Mouse (Mus musculus) liver, embryonic 16.5 days (tissue): ENCODE data around the gene Stard3. TPM values are rescaled to one million over a fixed set of nuclear protein-coding genes. Genes with fewer than 3 reads are reported as not detected.

Experiments
- ATAC-seq: fragments of 200-750 bp; cut with Nextera tagmentation; 2 replicates; pipeline ENCODE4 v1.8.0; 2017; ENCODE audit warnings: low read depth, mild to moderate bottlenecking, moderate number of reproducible peaks, moderate library complexity
- H3K27ac ChIP-seq: fragments of 300-500 bp; sonication (generic); 2 replicates; pipeline ENCODE4 v1.5.1; 2014; ENCODE audit warnings: mild to moderate bottlenecking, low read length
- H3K27me3 ChIP-seq: fragments of 300-500 bp; sonication (generic); 2 replicates; pipeline ENCODE4 v1.6.1; 2014; ENCODE audit warnings: low read depth, low read length, mixed read lengths; ENCODE audit not compliant: control insufficient read depth, insufficient read depth
- H3K36me3 ChIP-seq: fragments of 300-500 bp; sonication (generic); 2 replicates; pipeline ENCODE4 v1.6.1; 2014; ENCODE audit warnings: mild to moderate bottlenecking; ENCODE audit not compliant: control insufficient read depth, insufficient read depth
- H3K4me1 ChIP-seq: fragments of 300-500 bp; sonication (generic); 2 replicates; pipeline ENCODE4 v1.6.1; 2014; ENCODE audit warnings: low read depth, low read length, mixed read lengths; ENCODE audit not compliant: control insufficient read depth
- H3K4me2 ChIP-seq: fragments of 300-500 bp; sonication (generic); 2 replicates; pipeline ENCODE4 v1.6.1; 2014; ENCODE audit warnings: low read depth, low read length, mixed read lengths
- H3K4me3 ChIP-seq: fragments of 300-500 bp; sonication (generic); 2 replicates; pipeline ENCODE4 v1.5.1; 2014; ENCODE audit warnings: low read depth, mild to moderate bottlenecking, low read length
- H3K9ac ChIP-seq: fragments of 300-500 bp; sonication (generic); 2 replicates; pipeline ENCODE4 v1.6.1; 2014; ENCODE audit warnings: low read depth, low read length
- H3K9me3 ChIP-seq: fragments of 300-500 bp; sonication (generic); replicated peaks from 2 replicates; pipeline ENCODE4 v1.6.1; 2016; ENCODE audit warnings: low read length; ENCODE audit not compliant: control insufficient read depth
- WGBS: fragments of 180-500 bp; shearing (Covaris S2); extraction: QIAGEN DNeasy Blood & Tissue Kit; methylation state at CpG from one replicate; pipeline ENCODE4 v1.1.7; 2014; ENCODE audit not compliant: insufficient replicate concordance; 5-methylcytosine and 5-hydroxymethylcytosine counted together
- polyA plus RNA-seq: library from polyadenylated mRNA; unstranded; fragments of >200 nt; fragmentation: Nextera tagmentation; extraction: Ambion mirVana; gene quantifications from 2 replicates; pipeline ENCODE4 v1.2.1, GENCODE M21; 2015

Stard3 gene
- polyA plus RNA-seq, 1 experiment from 2014 or later: 17.3 TPM

DNA sequence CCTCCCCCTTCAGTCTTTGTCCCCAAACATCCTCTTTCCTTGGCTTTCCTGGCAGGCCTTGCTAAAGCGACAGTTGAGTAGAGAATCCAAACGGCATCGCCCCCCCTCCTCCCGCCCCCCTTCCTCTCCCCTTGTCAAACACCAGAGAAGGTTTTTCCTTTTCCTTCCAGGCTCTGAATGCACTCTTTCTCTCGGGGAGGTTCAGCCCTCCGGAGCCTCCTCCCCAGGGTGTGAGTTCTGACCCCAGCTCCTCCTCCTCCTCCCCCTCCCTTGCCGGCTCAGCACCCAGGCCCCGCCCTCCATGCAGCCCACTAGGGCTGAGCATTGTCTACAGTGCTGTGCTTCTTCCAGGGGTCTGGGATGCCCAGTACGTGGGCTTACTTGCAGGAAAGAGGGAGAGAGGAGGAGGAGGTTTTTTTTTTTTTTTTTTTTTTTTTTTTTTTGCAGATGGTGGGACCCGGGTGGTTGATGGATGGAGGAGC, 51.2 kb downstream of the Stard3 start:
- H3K27me3 ChIP-seq: peaks cover 45% of the 10 kb centered on the region
- no peak overlapping the region for H3K4me3 ChIP-seq
- 4% methylated on average over 9 of the region's 10 CpGs for WGBS
- no peak overlapping the region for H3K27ac ChIP-seq
- H3K9ac ChIP-seq: no peak overlapping the region
- no peaks in the 10 kb centered on the region; the same call in 1 of the 2 replicates for H3K4me1 ChIP-seq
- H3K9me3 ChIP-seq: no peaks in the 10 kb centered on the region
- no peak overlapping the region for H3K4me2 ChIP-seq
- no peaks in the 10 kb centered on the region for H3K36me3 ChIP-seq
- no peak for ATAC-seq

DNA sequence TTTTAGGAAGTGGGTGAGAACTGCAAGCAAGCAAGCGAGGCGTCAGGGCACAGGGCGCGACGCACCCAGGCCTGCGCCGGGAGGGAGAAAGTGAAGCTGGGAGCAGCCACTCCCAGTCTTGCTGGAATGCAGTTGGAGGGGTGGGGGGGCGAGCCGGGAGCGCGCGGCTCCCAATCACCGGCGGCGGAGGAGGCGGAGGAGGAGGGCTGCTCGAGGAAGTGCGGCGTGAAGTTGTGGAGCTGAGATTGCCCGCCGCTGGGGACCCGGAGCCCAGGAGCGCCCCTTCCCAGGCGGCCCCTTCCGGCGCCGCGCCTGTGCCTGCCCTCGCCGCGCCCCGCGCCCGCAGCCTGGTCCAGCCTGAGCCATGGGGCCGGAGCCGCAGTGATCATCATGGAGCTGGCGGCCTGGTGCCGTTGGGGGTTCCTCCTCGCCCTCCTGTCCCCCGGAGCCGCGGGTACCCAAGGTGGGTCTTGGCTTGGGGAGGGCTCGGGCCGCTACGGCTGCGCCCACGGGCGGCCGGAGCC, 54.2 kb downstream of the Stard3 start, which contains the start of gene Erbb2:
TSS of gene Erbb2 (plus strand) at position 198 of the 524 bp plus-strand sequence.
- ATAC-seq: peak; percentile 66

DNA sequence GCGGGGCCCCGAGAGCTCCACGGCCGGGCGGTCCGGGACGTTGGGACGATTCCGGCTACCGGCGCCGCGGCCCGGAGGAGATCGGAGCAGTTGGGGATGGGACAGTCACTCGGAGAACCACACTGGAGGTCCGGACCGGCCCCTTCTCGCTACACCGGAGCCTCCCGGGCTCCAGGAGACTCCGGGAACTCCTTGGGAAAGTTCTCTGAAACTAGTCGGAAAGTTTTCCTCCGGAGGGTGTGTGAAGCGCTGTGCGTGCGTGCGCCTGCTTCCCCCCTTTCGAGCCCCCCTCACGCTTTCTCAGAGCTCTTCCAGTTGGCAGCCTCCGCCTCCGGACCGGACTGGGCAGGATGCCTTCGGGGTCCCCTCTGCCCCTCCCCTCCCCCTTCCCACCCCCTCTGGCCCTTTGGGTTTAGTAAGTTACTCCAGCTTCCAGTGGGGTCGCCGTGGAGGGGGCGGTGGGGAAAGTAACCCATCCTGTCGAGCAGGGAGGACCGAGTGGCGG, 54.7 kb downstream of the Stard3 start:
- H3K4me1 ChIP-seq: no peaks in the 10 kb centered on the region; the same call in 1 of the 2 replicates
- H3K4me2 ChIP-seq: peak overlapping the region; percentile 53
- H3K27me3 ChIP-seq: peaks cover 50% of the 10 kb centered on the region
- no peaks in the 10 kb centered on the region for H3K9me3 ChIP-seq
- H3K27ac ChIP-seq: 0 out of 2 replicates have a peak overlapping the region, but pooled peaks have one; percentile 1
- H3K36me3 ChIP-seq: no peaks in the 10 kb centered on the region
- H3K9ac ChIP-seq: no peak overlapping the region
- under 1% methylated on average over 40 of the region's 40 CpGs for WGBS
- H3K4me3 ChIP-seq: peak overlapping the region; percentile 55
- ATAC-seq: no peak

More for the DNA sequence above, 54.2 kb downstream of the Stard3 start, which contains the start of gene Erbb2:
- 0% methylated on average over 47 of the region's 49 CpGs for WGBS
- Histone ChIP-seq H3K27me3 (peaks cover 50% of the 10 kb centered on the region), H3K9me3 (no peaks in the 10 kb centered on the region), H3K4me1 (no peaks in the 10 kb centered on the region; the same call in 1 of the 2 replicates), H3K27ac (0 out of 2 replicates have a peak within 1 kb of the TSS, but pooled peaks have one; percentile 1), H3K36me3 (no peaks in the 10 kb centered on the region), H3K4me2 (peak within 1 kb of the TSS; percentile 53), H3K9ac (0 out of 2 replicates have a peak within 1 kb of the TSS, but pooled peaks have one; percentile 22), H3K4me3 (peak within 1 kb of the TSS; percentile 55)

DNA sequence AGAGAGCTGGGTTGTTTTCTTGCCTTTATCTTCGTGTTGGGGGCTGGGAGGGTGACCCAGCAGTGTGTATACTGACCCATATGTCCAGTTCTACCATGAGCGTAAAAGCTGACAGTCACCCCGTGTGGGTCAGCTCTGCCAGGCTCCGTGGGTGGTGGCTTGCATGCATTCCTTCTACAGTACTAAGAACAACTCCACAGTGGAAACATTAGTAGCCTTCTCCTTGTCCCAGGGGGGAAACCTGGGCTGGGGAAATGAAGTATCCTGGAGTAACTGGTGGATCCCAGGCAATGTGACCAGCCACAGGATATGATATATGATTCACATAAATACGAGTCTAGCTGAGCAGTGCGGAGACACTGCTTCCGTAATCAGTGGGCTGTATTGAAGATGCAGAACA, 55.6 kb downstream of the Stard3 start:
- Histone ChIP-seq H3K27ac (no peak overlapping the region), H3K4me1 (no peaks in the 10 kb centered on the region; the same call in 1 of the 2 replicates), H3K9ac (no peak overlapping the region), H3K36me3 (no peaks in the 10 kb centered on the region), H3K27me3 (peaks cover 50% of the 10 kb centered on the region), H3K4me2 (no peak overlapping the region), H3K9me3 (no peaks in the 10 kb centered on the region), H3K4me3 (no peak overlapping the region)
- 27% methylated on average over 7 of the region's 7 CpGs for WGBS
- no peak for ATAC-seq

DNA sequence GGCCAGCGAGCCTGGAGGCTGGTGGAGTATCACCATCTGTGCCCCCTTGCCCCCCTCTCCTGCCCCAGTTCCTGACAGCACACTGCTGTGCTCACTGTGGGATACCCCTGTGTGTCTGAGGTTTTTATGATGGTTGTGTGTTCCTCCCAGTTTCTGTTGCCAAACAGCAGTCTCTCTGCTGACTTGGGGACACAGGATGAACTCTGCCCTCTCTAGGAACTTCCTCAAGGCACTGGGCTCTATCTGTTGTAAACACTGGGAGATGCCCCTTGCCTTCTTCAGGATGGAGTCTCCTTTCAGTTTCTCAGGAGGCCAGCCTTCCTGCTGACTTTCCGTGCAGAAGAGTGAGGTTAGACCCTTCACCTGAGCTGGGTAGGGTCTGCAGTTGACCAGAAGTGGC, 56.0 kb downstream of the Stard3 start:
- no peaks in the 10 kb centered on the region; the same call in 1 of the 2 replicates for H3K4me1 ChIP-seq
- H3K36me3 ChIP-seq: no peaks in the 10 kb centered on the region
- no peaks in the 10 kb centered on the region for H3K9me3 ChIP-seq
- no peak for ATAC-seq
- no peak overlapping the region for H3K9ac ChIP-seq
- H3K4me3 ChIP-seq: no peak overlapping the region
- no peak overlapping the region for H3K27ac ChIP-seq
- 38% methylated on average over 2 of the region's 2 CpGs for WGBS
- H3K27me3 ChIP-seq: peaks cover 50% of the 10 kb centered on the region
- H3K4me2 ChIP-seq: no peak overlapping the region

DNA sequence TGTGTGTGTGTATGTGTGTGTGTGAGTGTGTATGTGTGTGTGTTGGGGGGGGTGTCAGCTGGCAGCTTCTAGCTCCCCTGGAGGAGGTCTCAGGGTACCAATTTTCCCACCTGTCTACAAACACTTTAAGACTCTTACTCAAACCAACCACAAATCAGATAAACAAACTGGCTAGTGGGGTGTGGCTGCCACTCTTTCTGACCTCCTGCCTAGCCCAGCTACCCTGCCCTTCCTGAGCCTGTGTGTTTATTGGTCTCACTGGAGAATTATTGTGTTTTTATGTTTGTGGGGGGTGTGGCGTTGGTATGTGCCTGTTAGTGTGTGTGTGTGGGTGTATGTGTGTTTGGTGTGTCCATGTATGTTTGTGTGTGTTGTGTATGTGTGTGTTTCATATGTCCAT, 58.9 kb downstream of the Stard3 start:
- no peak for ATAC-seq
- H3K4me2 ChIP-seq: no peak overlapping the region
- no peak overlapping the region for H3K9ac ChIP-seq
- H3K4me1 ChIP-seq: no peaks in the 10 kb centered on the region; the same call in 1 of the 2 replicates
- H3K36me3 ChIP-seq: no peaks in the 10 kb centered on the region
- H3K4me3 ChIP-seq: no peak overlapping the region
- no peak overlapping the region for H3K27ac ChIP-seq
- H3K9me3 ChIP-seq: no peaks in the 10 kb centered on the region
- H3K27me3 ChIP-seq: peaks cover 28% of the 10 kb centered on the region
- WGBS: 42% methylated on average over 1 of the region's 1 CpGs

- Histone ChIP-seq H3K4me1 (no peaks in the 10 kb centered on the region), H3K9ac (no peak overlapping the region), H3K9me3 (no peaks in the 10 kb centered on the region), H3K27ac (no peak overlapping the region), H3K27me3 (peaks cover 16% of the 10 kb centered on the region), H3K4me2 (no peak overlapping the region), H3K4me3 (no peak overlapping the region), H3K36me3 (no peaks in the 10 kb centered on the region)
- ATAC-seq: no peak
- WGBS: 44% methylated on average over 6 of the region's 6 CpGs
These were observed 60.1 kb downstream of the Stard3 start for GRCm38 (mm10) chr11:98418273-98418672.

DNA sequence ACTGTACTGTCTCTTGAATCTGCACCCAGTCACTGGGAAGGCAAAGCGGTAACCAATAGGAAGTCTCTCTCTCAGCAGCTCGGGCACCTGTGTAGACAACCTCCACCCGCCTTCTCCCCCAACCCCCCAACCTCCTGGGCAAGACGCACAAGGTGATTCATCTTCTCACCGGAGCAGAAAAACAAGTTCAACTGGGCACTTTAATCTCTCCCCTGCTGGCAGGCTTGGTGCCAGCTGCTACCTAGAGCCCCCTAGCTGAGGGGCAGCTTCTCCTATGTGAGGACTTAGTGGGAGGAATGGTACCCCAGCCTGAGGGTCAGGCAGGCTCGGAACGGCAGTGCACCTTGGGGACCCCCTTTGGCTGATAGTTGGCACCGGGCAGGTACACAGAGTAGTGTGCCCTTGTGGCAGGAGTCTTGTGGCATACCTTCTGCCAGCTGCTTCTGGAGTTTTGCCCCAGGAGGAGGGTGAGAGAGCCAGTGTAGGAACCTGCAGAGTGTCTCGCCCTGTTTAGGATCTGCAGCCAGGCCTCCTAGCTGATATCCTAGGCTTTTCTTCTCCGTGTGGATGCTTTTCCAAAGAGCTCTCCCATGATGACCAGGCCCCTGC, 60.9 kb downstream of the Stard3 start:
- WGBS: 68% methylated on average over 10 of the region's 10 CpGs
- no peak overlapping the region for H3K9ac ChIP-seq
- H3K9me3 ChIP-seq: no peaks in the 10 kb centered on the region
- no peak overlapping the region for H3K4me3 ChIP-seq
- ATAC-seq: no peak
- no peak overlapping the region for H3K27ac ChIP-seq
- no peaks in the 10 kb centered on the region for H3K4me1 ChIP-seq
- H3K36me3 ChIP-seq: no peaks in the 10 kb centered on the region
- H3K4me2 ChIP-seq: no peak overlapping the region
- peaks cover 8% of the 10 kb centered on the region for H3K27me3 ChIP-seq

GRCm38 (mm10) chr11:98426592-98426991, 68.4 kb downstream of the Stard3 start:
- Histone ChIP-seq H3K4me1 (no peaks in the 10 kb centered on the region), H3K9ac (no peak overlapping the region), H3K27me3 (no peaks in the 10 kb centered on the region), H3K9me3 (no peaks in the 10 kb centered on the region), H3K27ac (no peak overlapping the region), H3K4me2 (no peak overlapping the region), H3K4me3 (no peak overlapping the region), H3K36me3 (no peaks in the 10 kb centered on the region)
- WGBS: 69% methylated on average over 7 of the region's 7 CpGs
- ATAC-seq: no peak
